Mouse (Mus musculus): ENCODE measurements around the gene Akap6. TPM values are rescaled to one million over a fixed set of nuclear protein-coding genes. Genes with fewer than 3 reads are reported as not detected.

The Akap6 gene
- total and polyA plus RNA-seq, 3 experiments: 0.12 to 0.42 (median 0.33) TPM

GRCm38 (mm10) chr12:52908448-52909066 lies 209.4 kb downstream of the Akap6 start:
- no peak overlapping the region for H3K27ac ChIP-seq (ENCODE audit: insufficient read depth, low read depth)
- H3K9me3 ChIP-seq (replicated peaks; ENCODE audit: low read length): no peaks in the 10 kb centered on the region
- H3K79me2 ChIP-seq (replicated peaks; ENCODE audit: control insufficient read depth, extremely low read depth, insufficient read depth, poor library complexity, severe bottlenecking): no peaks in the 10 kb centered on the region
- H3K36me3 ChIP-seq (replicated peaks in 1 of 2; ENCODE audit: control insufficient read depth in 1 of 2, insufficient read depth in 1 of 2, low read length in 1 of 2): no peaks in the 10 kb centered on the region
- in situ Hi-C loops (cut with MboI; ENCODE audit: low pct_ligation_motif_present, low pct_unique_long_range_greater_than_20kb, low sequenced_read_pairs) (loop anchor here (25.0 kb wide), 3 partner anchors 329 to 1654 kb away; partner anchors contain the start of gene Npas3), dilution Hi-C loops (cut with MboI; ENCODE audit: extremely low pct_ligation_motif_present, extremely low pct_unique_long_range_greater_than_20kb, low sequenced_read_pairs) (no loop called here)
- DNase-seq (ENCODE audit: extremely low read depth): no peak
- no peak overlapping the region for H3K9ac ChIP-seq (ENCODE audit: insufficient read depth, low read depth)
- TF ChIP-seq ZMIZ1 (IDR thresholded peaks at IDR 0.05; ENCODE audit: low read depth, low read length) (no peak), JUND (conservative IDR thresholded peaks at IDR 0.05; ENCODE audit: low read depth, low read length) (no peak), POLR2A (IDR thresholded peaks at IDR 0.05; ENCODE audit: low read depth, low read length) (no peak), PAX5 (IDR thresholded peaks at IDR 0.05; ENCODE audit: low read length) (no peak), POLR2AphosphoS2 (IDR thresholded peaks at IDR 0.05; ENCODE audit: low read depth, low read length) (no peak), GABPA (IDR thresholded peaks at IDR 0.05; ENCODE audit: insufficient replicate concordance, low read depth, low read length) (no peak), UBTF (IDR thresholded peaks at IDR 0.05; ENCODE audit: low read depth, low read length) (no peak), MAFK (IDR thresholded peaks at IDR 0.05; ENCODE audit: insufficient replicate concordance, low read length) (no peak), ZNF384 (IDR thresholded peaks at IDR 0.05; ENCODE audit: low read depth, low read length) (no peak)
- no peak overlapping the region for H3K4me3 ChIP-seq (replicated peaks in 1 of 3; ENCODE audit: low read depth in 2 of 3, low read length in 2 of 3, poor library complexity in 1 of 3)
- H3K4me1 ChIP-seq (ENCODE audit: control insufficient read depth in 1 of 2, insufficient read depth in 2 of 2): peaks cover 0 to 7% of the 10 kb centered on the region in 2 experiments; a peak in 1 of 4 replicates
- H3K27me3 ChIP-seq (replicated peaks): no peaks in the 10 kb centered on the region
- no peak overlapping the region for H3K4me2 ChIP-seq (ENCODE audit: insufficient read depth, low read depth, poor library complexity, severe bottlenecking)

GRCm38 (mm10) chr12:52910345-52910744 lies 211.2 kb downstream of the Akap6 start:
- H3K27me3 ChIP-seq (replicated peaks): no peaks in the 10 kb centered on the region
- no peak overlapping the region for H3K27ac ChIP-seq (ENCODE audit: insufficient read depth, low read depth)
- no peaks in the 10 kb centered on the region for H3K36me3 ChIP-seq (replicated peaks in 1 of 2; ENCODE audit: control insufficient read depth in 1 of 2, insufficient read depth in 1 of 2, low read length in 1 of 2)
- H3K4me1 ChIP-seq (ENCODE audit: control insufficient read depth in 1 of 2, insufficient read depth in 2 of 2): peaks cover 0 to 5% of the 10 kb centered on the region in 2 experiments; a peak in 1 of 4 replicates
- TF ChIP-seq TBP (conservative IDR thresholded peaks at IDR 0.05; ENCODE audit: low read depth, low read length) (no peak), EP300 (IDR thresholded peaks at IDR 0.05; ENCODE audit: low read length) (no peak), IRF4 (IDR thresholded peaks at IDR 0.05; ENCODE audit: low read depth, low read length) (no peak), ZMIZ1 (IDR thresholded peaks at IDR 0.05; ENCODE audit: low read depth, low read length) (no peak), POLR2AphosphoS2 (IDR thresholded peaks at IDR 0.05; ENCODE audit: low read depth, low read length) (no peak), ZKSCAN1 (IDR thresholded peaks at IDR 0.05; ENCODE audit: borderline replicate concordance, low read depth, low read length) (no peak), CHD1 (IDR thresholded peaks at IDR 0.05; ENCODE audit: low read depth, low read length) (no peak), CTCF (conservative IDR thresholded peaks at IDR 0.05 in 1 of 2, IDR thresholded peaks at IDR 0.05 in 1 of 2; ENCODE audit: low read depth in 2 of 2, low read length in 2 of 2) (no peak)
- H3K4me3 ChIP-seq (replicated peaks in 1 of 3; ENCODE audit: low read depth in 2 of 3, low read length in 2 of 3, poor library complexity in 1 of 3): no peak overlapping the region
- no peaks in the 10 kb centered on the region for H3K79me2 ChIP-seq (replicated peaks; ENCODE audit: control insufficient read depth, extremely low read depth, insufficient read depth, poor library complexity, severe bottlenecking)
- in situ Hi-C loops (cut with MboI; ENCODE audit: low pct_ligation_motif_present, low pct_unique_long_range_greater_than_20kb, low sequenced_read_pairs): loop anchor here (25.0 kb wide), 3 partner anchors 327 to 1652 kb away; partner anchors contain the start of gene Npas3
- H3K4me2 ChIP-seq (ENCODE audit: insufficient read depth, low read depth, poor library complexity, severe bottlenecking): no peak overlapping the region
- H3K9me3 ChIP-seq (replicated peaks; ENCODE audit: low read length): no peaks in the 10 kb centered on the region
- dilution Hi-C loops (cut with MboI; ENCODE audit: extremely low pct_ligation_motif_present, extremely low pct_unique_long_range_greater_than_20kb, low sequenced_read_pairs): no loop called here
- no peak overlapping the region for H3K9ac ChIP-seq (ENCODE audit: insufficient read depth, low read depth)
- no peak for DNase-seq (ENCODE audit: extremely low read depth)
